33 mouse cellular contexts compared by ENCODE assay signal in the genomic region with DNA sequence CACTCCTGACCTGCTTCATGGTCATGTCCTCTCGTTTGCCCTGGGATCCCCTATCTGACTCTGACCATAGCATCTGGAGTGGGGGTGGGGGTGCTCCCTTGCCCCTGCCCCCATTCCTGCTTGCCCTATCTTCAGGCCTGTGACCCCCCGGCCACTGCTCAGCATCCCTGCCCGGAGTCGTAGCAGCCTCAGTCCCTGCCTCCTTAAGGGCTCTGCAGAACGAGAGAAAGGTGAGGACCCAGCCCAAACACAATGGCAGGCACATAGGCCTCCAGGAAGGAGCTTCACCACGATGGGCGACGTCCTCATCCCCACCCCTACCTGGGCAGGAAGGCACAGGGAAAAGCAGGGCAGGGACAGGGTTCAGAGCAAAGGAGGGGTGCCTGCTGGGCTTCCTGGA. TPM values are rescaled to one million over a fixed set of nuclear protein-coding genes. Genes with fewer than 3 reads are reported as not detected.
DNase-seq lines count a peak whose midpoint lies in the region; ATAC-seq lines count a peak whose summit lies in the region.
"Had no signal": no experiment of that assay in that cellular context is flagged by ENCODE, and none has a peak within 500 bp of the region (broad histone marks: within the 10 kb centered on the region; RNA-seq: fewer than 3 reads in every experiment).

No protein-coding gene starts in this region.

- ATAC-seq in heart, embryonic 12.5 days (ENCODE audit: insufficient number of reproducible peaks, low FRiP score), result no peak
- ATAC-seq in limb, embryonic 13.5 days (ENCODE audit: low FRiP score, low read depth), result no peak
- ATAC-seq: forebrain, embryonic 13.5 days; forebrain, embryonic 16.5 days; hindbrain, embryonic 16.5 days; intestine, postnatal 0 days; Patski had no signal

- H3K36me3 ChIP-seq in heart, embryonic 12.5 days, result no peaks in the 10 kb centered on the region
- no peaks in the 10 kb centered on the region for H3K36me3 ChIP-seq in limb, embryonic 10.5 days
- H3K36me3 ChIP-seq in limb, embryonic 13.5 days, result no peaks in the 10 kb centered on the region
- H3K36me3 ChIP-seq: embryonic facial prominence, embryonic 15.5 days; heart, embryonic 10.5 days; heart, embryonic 15.5 days; hindbrain, embryonic 10.5 days; hindbrain, embryonic 13.5 days had no signal

- H3K4me1 ChIP-seq in heart, embryonic 12.5 days (replicated peaks), result peaks cover 40% of the 10 kb centered on the region
- H3K4me1 ChIP-seq in limb, embryonic 10.5 days, result peaks cover 34% of the 10 kb centered on the region
- peaks cover 17% of the 10 kb centered on the region for H3K4me1 ChIP-seq in limb, embryonic 13.5 days

- 67% methylated on average over 8 of the region's 8 CpGs for WGBS in heart, embryonic 12.5 days
- 77% methylated on average over 8 of the region's 8 CpGs for WGBS in limb, embryonic 10.5 days
- 77% methylated on average over 8 of the region's 8 CpGs for WGBS in limb, embryonic 13.5 days

- 0 out of 2 replicates have a peak overlapping the region, but pooled peaks have one; percentile 3 for H3K9ac ChIP-seq in heart, embryonic 12.5 days
- H3K9ac ChIP-seq in limb, embryonic 13.5 days, result 0 out of 2 replicates have a peak overlapping the region, but pooled peaks have one; percentile 93
- H3K9ac ChIP-seq: embryonic facial prominence, embryonic 12.5 days; embryonic facial prominence, embryonic 15.5 days; forebrain, embryonic 13.5 days; heart, embryonic 15.5 days had no signal

- H3K4me3 ChIP-seq in heart, embryonic 12.5 days, result no peak overlapping the region
- H3K4me3 ChIP-seq in limb, embryonic 10.5 days, result no peak overlapping the region
- H3K4me3 ChIP-seq in limb, embryonic 13.5 days, result no peak overlapping the region
- H3K4me3 ChIP-seq: embryonic facial prominence, embryonic 12.5 days; embryonic facial prominence, embryonic 15.5 days; forebrain, embryonic 13.5 days; gastrocnemius, adult 2 months; heart, adult 2 months; heart, embryonic 10.5 days; heart, embryonic 15.5 days; hindbrain, embryonic 10.5 days; hindbrain, embryonic 13.5 days had no signal

- peak; percentile 54 for DNase-seq in cerebellum, adult 9-11 months
- no peak for DNase-seq in cerebellum, postnatal 14 days
- no peak for DNase-seq in heart, adult 18-20 months
- DNase-seq in limb, embryonic 10.5 days (ENCODE audit: low spot score), result peak; percentile 28
- no peak for DNase-seq in ovary, postnatal 10 days (ENCODE audit: low spot score)
- DNase-seq: adrenal gland, postnatal 10 days; adrenal gland, postnatal 36 days; B cell, adult 2 months; cerebellum, adult 18-20 months; cerebellum, postnatal 10 days; gastrocnemius, adult 2 months; gastrocnemius, postnatal 14 days; heart, adult 2 months; heart, postnatal 10 days; heart, postnatal 36 days had no signal

- no peak overlapping the region for H3K4me2 ChIP-seq in heart, embryonic 12.5 days
- H3K4me2 ChIP-seq in limb, embryonic 13.5 days (replicated peaks), result no peak overlapping the region
- H3K4me2 ChIP-seq: embryonic facial prominence, embryonic 12.5 days; embryonic facial prominence, embryonic 15.5 days; forebrain, embryonic 13.5 days; heart, embryonic 15.5 days; hindbrain, embryonic 13.5 days had no signal

- H3K27me3 ChIP-seq in heart, embryonic 12.5 days (replicated peaks), result 0 out of 2 replicates have a peak, but pooled peaks cover 5% of the 10 kb centered on the region
- no peaks in the 10 kb centered on the region for H3K27me3 ChIP-seq in limb, embryonic 10.5 days (ENCODE audit: low read depth, poor library complexity, severe bottlenecking)
- H3K27me3 ChIP-seq in limb, embryonic 13.5 days, result no peaks in the 10 kb centered on the region
- H3K27me3 ChIP-seq: embryonic facial prominence, embryonic 12.5 days; embryonic facial prominence, embryonic 15.5 days; hindbrain, embryonic 13.5 days had no signal

- no peak overlapping the region for H3K27ac ChIP-seq in heart, embryonic 12.5 days (ENCODE audit: poor library complexity, severe bottlenecking)
- no peak overlapping the region for H3K27ac ChIP-seq in limb, embryonic 10.5 days
- no peak overlapping the region for H3K27ac ChIP-seq in limb, embryonic 13.5 days
- H3K27ac ChIP-seq: embryonic facial prominence, embryonic 12.5 days; embryonic facial prominence, embryonic 15.5 days; forebrain, embryonic 13.5 days; gastrocnemius, adult 2 months; heart, adult 2 months; heart, embryonic 15.5 days; hindbrain, embryonic 13.5 days had no signal

- no peaks in the 10 kb centered on the region for H3K9me3 ChIP-seq in heart, embryonic 12.5 days (replicated peaks)
- H3K9me3 ChIP-seq in limb, embryonic 10.5 days (replicated peaks), result no peaks in the 10 kb centered on the region
- no peaks in the 10 kb centered on the region for H3K9me3 ChIP-seq in limb, embryonic 13.5 days
- H3K9me3 ChIP-seq: embryonic facial prominence, embryonic 12.5 days; embryonic facial prominence, embryonic 15.5 days; forebrain, embryonic 13.5 days; G1E; heart, embryonic 10.5 days; heart, embryonic 15.5 days; hindbrain, embryonic 10.5 days; hindbrain, embryonic 13.5 days had no signal

RNA-seq across cellular contexts. Expression of a gene that starts 2.0 kb away (rescaled TPM):
- polyA plus RNA-seq in heart, embryonic 12.5 days (2016; fragmentation: Nextera tagmentation; extraction: Ambion mirVana), result 41.0 and 44.7 TPM in 2 replicates
- 100 to 1,000 TPM; 162 to 166 TPM for total RNA-seq in heart, adult 18-20 months (2021)
- polyA plus RNA-seq in limb, embryonic 10.5 days (2016; fragmentation: Nextera tagmentation; extraction: Ambion mirVana), result 32.4 and 36.0 TPM in 2 replicates
- polyA plus RNA-seq in limb, embryonic 13.5 days (2015; fragmentation: Nextera tagmentation; extraction: Ambion mirVana), result 32.9 and 34.2 TPM in 2 replicates

RNA-seq across cellular contexts. Expression of a gene that starts 2.1 kb away (rescaled TPM):
- 4.2 and 4.6 TPM in 2 replicates for polyA plus RNA-seq in heart, embryonic 12.5 days (2016; fragmentation: Nextera tagmentation; extraction: Ambion mirVana)
- total RNA-seq in heart, adult 18-20 months (2021), result 1 to 10 TPM in 1 of 2 experiments, under 1 TPM in 1; 0.84 to 1.1 TPM
- polyA plus RNA-seq in limb, embryonic 10.5 days (2016; fragmentation: Nextera tagmentation; extraction: Ambion mirVana), result 3.5 and 4.6 TPM in 2 replicates
- 4.5 and 4.7 TPM in 2 replicates for polyA plus RNA-seq in limb, embryonic 13.5 days (2015; fragmentation: Nextera tagmentation; extraction: Ambion mirVana)

RNA-seq across cellular contexts. Expression of a gene that starts 4.8 kb away (rescaled TPM):
- 74.6 and 84.9 TPM in 2 replicates for polyA plus RNA-seq in heart, embryonic 12.5 days (2016; fragmentation: Nextera tagmentation; extraction: Ambion mirVana)
- total RNA-seq in heart, adult 18-20 months (2021), result 100 to 1,000 TPM; 241 to 281 TPM
- polyA plus RNA-seq in limb, embryonic 10.5 days (2016; fragmentation: Nextera tagmentation; extraction: Ambion mirVana), result 5.0 and 7.6 TPM in 2 replicates
- 4.6 and 5.5 TPM in 2 replicates for polyA plus RNA-seq in limb, embryonic 13.5 days (2015; fragmentation: Nextera tagmentation; extraction: Ambion mirVana)

RNA-seq across cellular contexts. Expression of a gene that starts 5.8 kb away (rescaled TPM):
- not detected in 2 replicates for polyA plus RNA-seq in heart, embryonic 12.5 days (2016; fragmentation: Nextera tagmentation; extraction: Ambion mirVana)
- not detected for total RNA-seq in heart, adult 18-20 months (2021)
- 0.10 TPM in 1 of 2 replicates, not detected in the other for polyA plus RNA-seq in limb, embryonic 10.5 days (2016; fragmentation: Nextera tagmentation; extraction: Ambion mirVana)
- polyA plus RNA-seq in limb, embryonic 13.5 days (2015; fragmentation: Nextera tagmentation; extraction: Ambion mirVana), result not detected in 2 replicates
- total RNA-seq: adrenal gland, adult 18-20 months; adrenal gland, postnatal 10 days; adrenal gland, postnatal 36 days; CH12.LX; common myeloid progenitor, adult 5-6 weeks; G1E; gastrocnemius, adult 2 months; gastrocnemius, postnatal 14 days; gastrocnemius, postnatal 4 days; heart, adult 2 months; heart, postnatal 10 days; heart, postnatal 36 days had no signal
- polyA plus RNA-seq: embryonic facial prominence, embryonic 12.5 days; embryonic facial prominence, embryonic 15.5 days; forebrain, embryonic 13.5 days; forebrain, embryonic 16.5 days; G1E; heart, embryonic 15.5 days had no signal

RNA-seq across cellular contexts. Expression of a gene that starts 12.0 kb away (rescaled TPM):
- polyA plus RNA-seq in heart, embryonic 12.5 days (2016; fragmentation: Nextera tagmentation; extraction: Ambion mirVana), result 9.3 and 9.5 TPM in 2 replicates
- total RNA-seq in heart, adult 18-20 months (2021), result 10 to 100 TPM; 24.3 to 28.5 TPM
- 3.9 and 5.6 TPM in 2 replicates for polyA plus RNA-seq in limb, embryonic 10.5 days (2016; fragmentation: Nextera tagmentation; extraction: Ambion mirVana)
- polyA plus RNA-seq in limb, embryonic 13.5 days (2015; fragmentation: Nextera tagmentation; extraction: Ambion mirVana), result 4.6 and 6.8 TPM in 2 replicates

Comparison
In these comparisons a context has a peak if more than half of its experiments do, and no peak if none do; other contexts are left out.
1. DNase-seq: peak in cerebellum, adult 9-11 months (single experiment) and limb, embryonic 10.5 days (single experiment); none in cerebellum, postnatal 14 days (0 of 2), heart, adult 18-20 months (0 of 2) and ovary, postnatal 10 days (single experiment).